Mouse (Mus musculus) hindbrain, embryonic 16.5 days (tissue): ENCODE results near the gene Ccdc93. TPM values are rescaled to one million over a fixed set of nuclear protein-coding genes. Genes with fewer than 3 reads are reported as not detected.

Source experiments
- ATAC-seq: fragments of 200-750 bp; cut with Nextera tagmentation; 2 replicates; pipeline ENCODE4 v1.8.0; 2017; ENCODE audit warnings: moderate TSS enrichment, moderate library complexity
- H3K27ac ChIP-seq: fragments of 300-500 bp; sonication (generic); 2 replicates; pipeline ENCODE4 v1.5.1; 2014; ENCODE audit warnings: low read depth, mild to moderate bottlenecking, control low read depth, low read length, moderate library complexity
- H3K27me3 ChIP-seq: fragments of 300-500 bp; sonication (generic); replicated peaks from 2 replicates; pipeline ENCODE4 v1.6.1; 2014; ENCODE audit warnings: low read length; ENCODE audit not compliant: control insufficient read depth, insufficient read depth
- H3K36me3 ChIP-seq: fragments of 300-500 bp; sonication (generic); 2 replicates; pipeline ENCODE4 v1.6.1; 2014; ENCODE audit warnings: mild to moderate bottlenecking, low read length, moderate library complexity, mixed read lengths; ENCODE audit not compliant: control insufficient read depth, insufficient read depth
- H3K4me1 ChIP-seq: fragments of 300-500 bp; sonication (generic); 2 replicates; pipeline ENCODE4 v1.6.1; 2014; ENCODE audit warnings: low read depth, low read length; ENCODE audit not compliant: control insufficient read depth, insufficient read depth
- H3K4me2 ChIP-seq: fragments of 300-500 bp; sonication (generic); 2 replicates; pipeline ENCODE4 v1.6.1; 2014; ENCODE audit warnings: mild to moderate bottlenecking, low read length, control low read depth, moderate library complexity
- H3K4me3 ChIP-seq: fragments of 300-500 bp; sonication (generic); 2 replicates; pipeline ENCODE4 v1.5.1; 2014; ENCODE audit warnings: mild to moderate bottlenecking, low read length, control low read depth, moderate library complexity
- H3K9ac ChIP-seq: fragments of 300-500 bp; sonication (generic); 2 replicates; pipeline ENCODE4 v1.6.1; 2014; ENCODE audit warnings: low read depth, mild to moderate bottlenecking, control low read depth, low read length, moderate library complexity
- H3K9me3 ChIP-seq: fragments of 300-500 bp; sonication (generic); 2 replicates; pipeline ENCODE4 v1.6.1; 2014; ENCODE audit warnings: mild to moderate bottlenecking, low read length, moderate library complexity; ENCODE audit not compliant: control insufficient read depth
- WGBS: fragments of 180-500 bp; shearing (Covaris S2); extraction: QIAGEN DNeasy Blood & Tissue Kit; methylation state at CpG from one replicate; pipeline ENCODE4 v1.1.7; 2014; 5-methylcytosine and 5-hydroxymethylcytosine counted together
- polyA plus RNA-seq: library from polyadenylated mRNA; unstranded; fragments of >200 nt; fragmentation: Nextera tagmentation; extraction: Ambion mirVana; gene quantifications from 2 replicates; pipeline ENCODE4 v1.2.1, GENCODE M21; 2015

The Ccdc93 gene
- polyA plus RNA-seq, 1 experiment from 2014 or later, result 11.7 TPM

DNA sequence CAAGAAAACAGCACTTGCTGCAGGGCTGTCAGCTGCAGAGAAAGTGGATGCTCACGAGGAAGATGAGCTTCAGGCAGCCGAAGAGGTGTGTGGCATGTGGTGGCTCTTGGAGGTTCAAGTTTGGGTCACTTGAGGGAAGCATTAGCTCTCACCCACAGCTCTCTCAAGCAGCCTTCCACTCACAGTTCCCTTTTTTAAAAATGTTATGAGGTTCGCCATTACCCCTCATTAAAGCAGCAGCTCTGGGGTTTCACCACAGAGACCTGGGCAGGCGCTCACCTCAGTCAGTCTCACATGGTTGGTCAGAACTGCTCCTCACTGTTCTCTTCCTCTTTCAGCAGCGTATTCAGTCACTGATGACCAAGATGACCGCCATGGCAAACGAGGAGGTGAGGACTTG is 31.0 kb downstream of the Ccdc93 start:
- 93% methylated on average over 7 of the region's 7 CpGs for WGBS
- Histone ChIP-seq H3K36me3 (peaks cover 10% of the 10 kb centered on the region), H3K4me2 (no peak overlapping the region), H3K27ac (no peak overlapping the region), H3K9ac (no peak overlapping the region), H3K4me1 (no peaks in the 10 kb centered on the region), H3K27me3 (no peaks in the 10 kb centered on the region), H3K4me3 (no peak overlapping the region), H3K9me3 (no peaks in the 10 kb centered on the region)
- no peak for ATAC-seq

DNA sequence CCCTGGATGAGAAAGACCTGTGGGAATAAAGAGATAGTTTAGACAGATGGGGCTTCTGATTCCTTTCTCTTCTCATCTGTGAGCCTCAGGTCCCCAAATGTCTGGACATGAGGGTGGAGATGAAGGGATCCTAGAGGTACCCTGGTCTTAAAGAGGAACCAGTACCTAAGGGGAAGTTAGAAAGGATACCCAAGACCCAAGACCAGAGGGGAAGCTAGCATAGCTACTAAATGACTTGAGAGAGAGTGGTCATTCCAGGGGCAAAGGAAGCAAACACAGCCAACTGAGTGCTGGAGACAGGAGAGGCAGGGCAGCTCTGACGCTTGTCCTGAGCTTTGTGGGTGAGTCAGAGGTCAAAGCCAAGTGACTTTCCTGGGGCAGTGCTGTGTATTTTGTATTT is 31.8 kb downstream of the Ccdc93 start:
- Histone ChIP-seq H3K27ac (no peak overlapping the region), H3K4me2 (no peak overlapping the region), H3K4me3 (no peak overlapping the region), H3K27me3 (no peaks in the 10 kb centered on the region), H3K9ac (no peak overlapping the region), H3K36me3 (peaks cover 6% of the 10 kb centered on the region; the same call in 1 of the 2 replicates), H3K4me1 (no peaks in the 10 kb centered on the region), H3K9me3 (no peaks in the 10 kb centered on the region)
- no peak for ATAC-seq
- WGBS, result 94% methylated on average over 1 of the region's 1 CpGs

DNA sequence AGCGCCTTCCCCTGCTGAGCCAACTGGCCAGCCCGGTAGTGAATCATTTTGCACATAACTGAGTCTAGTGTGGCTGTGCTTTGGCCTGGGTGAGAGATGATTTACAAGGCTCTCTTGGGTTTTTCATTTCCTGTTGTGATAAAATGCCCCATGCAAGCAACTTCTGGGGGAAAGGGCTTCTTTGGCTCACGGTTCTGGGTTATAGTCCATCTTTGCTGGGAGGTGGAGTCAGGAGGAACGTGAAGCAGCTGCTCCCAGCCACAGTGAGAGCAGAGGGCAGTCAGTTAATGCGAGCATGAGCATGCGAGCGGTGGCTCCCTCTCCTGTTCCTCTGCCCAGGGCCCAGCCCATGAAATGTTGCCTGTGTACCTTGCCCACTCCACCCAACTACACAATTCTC is 33.0 kb downstream of the Ccdc93 start:
- ATAC-seq, result no peak
- no peak overlapping the region for H3K27ac ChIP-seq
- no peaks in the 10 kb centered on the region for H3K9me3 ChIP-seq
- no peak overlapping the region for H3K4me2 ChIP-seq
- no peaks in the 10 kb centered on the region for H3K4me1 ChIP-seq
- H3K27me3 ChIP-seq, result no peaks in the 10 kb centered on the region
- 89% methylated on average over 7 of the region's 7 CpGs for WGBS
- H3K9ac ChIP-seq, result no peak overlapping the region
- peaks cover 6% of the 10 kb centered on the region; the same call in 1 of the 2 replicates for H3K36me3 ChIP-seq
- no peak overlapping the region for H3K4me3 ChIP-seq

DNA sequence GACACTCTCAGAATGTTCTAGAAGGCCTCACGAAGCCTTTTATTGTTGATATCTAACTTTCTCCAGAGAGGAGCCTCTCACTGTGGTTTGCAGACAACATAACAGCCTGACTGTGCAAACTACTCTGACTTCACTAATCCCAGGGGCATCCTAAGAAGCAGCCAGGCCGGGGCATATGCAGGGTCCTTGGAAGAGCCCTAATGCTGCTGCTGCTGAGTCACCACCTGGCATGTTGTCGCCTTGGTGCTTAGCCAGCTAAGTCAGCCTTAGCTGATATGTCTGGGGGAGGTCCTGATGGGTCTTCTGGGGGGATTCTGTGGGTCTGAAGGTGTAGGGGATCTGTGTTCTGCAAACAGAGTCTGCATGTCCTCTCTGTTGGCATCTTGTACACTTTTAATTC is 35.4 kb downstream of the Ccdc93 start:
- ATAC-seq, result no peak
- Histone ChIP-seq H3K27ac (no peak overlapping the region), H3K4me2 (no peak overlapping the region), H3K27me3 (no peaks in the 10 kb centered on the region), H3K4me1 (no peaks in the 10 kb centered on the region), H3K9ac (no peak overlapping the region), H3K36me3 (peaks cover 10% of the 10 kb centered on the region), H3K4me3 (no peak overlapping the region), H3K9me3 (no peaks in the 10 kb centered on the region)
- WGBS, result 77% methylated on average over 3 of the region's 3 CpGs

DNA sequence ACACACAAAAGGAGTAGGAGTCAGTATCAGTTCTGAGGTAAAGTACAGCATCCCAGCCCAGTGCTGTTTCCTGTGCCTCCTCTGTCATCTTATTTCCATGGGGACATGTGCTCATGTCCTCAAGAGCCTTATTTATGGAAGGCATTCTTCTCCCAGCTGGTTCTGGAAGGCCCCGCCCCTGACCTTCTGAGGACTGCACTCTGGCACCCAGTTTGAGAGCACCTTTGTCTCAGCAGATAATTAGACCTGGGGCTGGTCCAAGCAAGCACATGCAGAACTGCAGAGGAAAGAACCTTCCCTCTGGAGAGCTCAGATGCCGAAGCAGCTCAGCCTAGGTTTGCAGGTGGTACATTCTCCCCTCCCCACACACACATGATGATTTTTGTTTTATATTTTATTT is 37.4 kb downstream of the Ccdc93 start:
- Histone ChIP-seq H3K4me2 (no peak overlapping the region), H3K9ac (no peak overlapping the region), H3K4me1 (no peaks in the 10 kb centered on the region), H3K27me3 (no peaks in the 10 kb centered on the region), H3K4me3 (no peak overlapping the region), H3K36me3 (peaks cover 9% of the 10 kb centered on the region), H3K9me3 (no peaks in the 10 kb centered on the region), H3K27ac (no peak overlapping the region)
- WGBS, result 83% methylated on average over 2 of the region's 2 CpGs
- ATAC-seq, result no peak

DNA sequence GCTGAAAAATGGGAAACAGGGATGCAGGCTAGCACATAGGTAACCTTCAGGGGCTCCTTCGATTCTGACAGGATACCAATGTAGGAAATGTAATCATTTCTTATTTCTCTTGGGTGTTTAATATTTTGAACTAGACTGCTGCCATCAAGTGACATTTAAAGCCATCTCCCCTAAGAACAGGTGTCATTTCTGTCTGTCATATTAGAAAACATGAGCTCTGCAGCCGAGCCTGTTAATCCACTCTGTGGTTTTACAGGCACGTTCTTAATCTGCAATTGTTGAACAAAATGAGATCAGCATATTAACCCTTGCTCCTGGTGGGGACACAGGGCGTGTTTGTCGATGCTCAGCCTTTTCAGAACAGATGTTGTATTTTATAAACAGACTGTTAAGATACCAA is 40.7 kb downstream of the Ccdc93 start:
- no peak overlapping the region for H3K4me2 ChIP-seq
- WGBS, result 77% methylated on average over 5 of the region's 5 CpGs
- no peak overlapping the region for H3K9ac ChIP-seq
- no peaks in the 10 kb centered on the region for H3K27me3 ChIP-seq
- H3K9me3 ChIP-seq, result no peaks in the 10 kb centered on the region
- H3K36me3 ChIP-seq, result peaks cover 5% of the 10 kb centered on the region; the same call in 1 of the 2 replicates
- H3K27ac ChIP-seq, result no peak overlapping the region
- H3K4me1 ChIP-seq, result no peaks in the 10 kb centered on the region
- ATAC-seq, result no peak
- H3K4me3 ChIP-seq, result no peak overlapping the region

DNA sequence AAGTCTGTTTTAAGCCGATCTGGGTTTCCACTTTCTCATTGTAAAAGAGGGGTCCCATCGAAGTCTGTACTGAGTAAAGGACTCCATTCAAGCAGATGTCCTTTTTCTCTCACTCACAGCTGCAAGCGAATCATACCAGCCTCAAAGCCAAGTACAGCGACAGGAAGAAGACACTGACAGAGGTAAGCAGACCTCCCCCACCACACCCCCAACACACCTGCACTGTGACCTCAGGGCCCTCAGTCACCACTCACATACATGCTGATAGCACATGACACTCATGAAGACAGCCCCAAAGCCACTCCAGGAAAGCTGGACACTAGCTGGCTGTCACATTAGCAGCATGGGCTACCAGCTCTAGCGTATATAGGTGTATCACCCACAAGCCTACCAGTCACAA is 46.9 kb downstream of the Ccdc93 start:
- ATAC-seq, result no peak

DNA sequence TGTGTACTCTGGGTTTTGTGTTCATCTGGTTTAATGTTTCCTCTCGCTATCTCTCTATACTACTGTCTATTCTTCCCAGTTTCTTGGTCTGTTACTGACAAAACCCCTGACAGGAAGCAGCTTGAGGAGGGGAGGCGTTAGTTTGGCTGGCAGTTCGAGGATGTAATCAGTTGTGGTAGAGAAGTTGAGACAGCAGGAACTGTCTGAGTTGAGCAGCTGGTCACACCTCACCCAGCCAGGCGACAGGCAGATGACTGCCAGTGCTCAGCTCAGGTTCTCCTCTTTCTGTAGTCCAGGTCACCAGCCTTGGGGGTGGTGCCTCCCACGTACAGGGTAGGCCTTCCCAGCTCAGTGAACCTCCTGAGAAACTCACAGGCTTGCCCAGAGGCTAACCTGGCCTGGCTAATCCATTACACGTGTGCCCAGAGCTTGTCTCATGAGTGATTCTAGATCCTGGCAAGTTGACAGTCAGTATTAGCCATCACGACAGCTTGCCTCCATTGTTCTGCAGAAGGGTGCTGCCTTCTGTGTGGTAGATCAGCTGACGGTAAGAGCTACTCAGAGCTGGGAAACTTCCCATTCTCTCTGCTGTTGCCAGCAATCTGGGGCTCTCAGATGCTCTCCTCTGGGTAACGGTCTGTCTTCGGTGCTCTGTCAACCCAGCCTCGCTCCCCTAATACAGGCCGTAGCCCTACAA is 47.6 kb downstream of the Ccdc93 start:
- ATAC-seq, result 0 out of 2 replicates have a peak, but pooled peaks have one; percentile 30
- no peak overlapping the region for H3K4me3 ChIP-seq
- H3K9me3 ChIP-seq, result 0 out of 2 replicates have a peak, but pooled peaks cover 3% of the 10 kb centered on the region
- H3K9ac ChIP-seq, result no peak overlapping the region
- H3K27me3 ChIP-seq, result no peaks in the 10 kb centered on the region
- H3K27ac ChIP-seq, result no peak overlapping the region
- H3K4me1 ChIP-seq, result no peaks in the 10 kb centered on the region
- H3K36me3 ChIP-seq, result peaks cover 30% of the 10 kb centered on the region
- no peak overlapping the region for H3K4me2 ChIP-seq
- WGBS, result 83% methylated on average over 12 of the region's 12 CpGs

More for the DNA sequence above, 46.9 kb downstream of the Ccdc93 start:
- H3K36me3 ChIP-seq, result peaks cover 23% of the 10 kb centered on the region
- H3K4me1 ChIP-seq, result no peaks in the 10 kb centered on the region
- WGBS, result 92% methylated on average over 5 of the region's 5 CpGs
- no peak overlapping the region for H3K9ac ChIP-seq
- no peak overlapping the region for H3K4me3 ChIP-seq
- H3K27ac ChIP-seq, result no peak overlapping the region
- no peaks in the 10 kb centered on the region for H3K9me3 ChIP-seq
- H3K27me3 ChIP-seq, result no peaks in the 10 kb centered on the region
- H3K4me2 ChIP-seq, result no peak overlapping the region

DNA sequence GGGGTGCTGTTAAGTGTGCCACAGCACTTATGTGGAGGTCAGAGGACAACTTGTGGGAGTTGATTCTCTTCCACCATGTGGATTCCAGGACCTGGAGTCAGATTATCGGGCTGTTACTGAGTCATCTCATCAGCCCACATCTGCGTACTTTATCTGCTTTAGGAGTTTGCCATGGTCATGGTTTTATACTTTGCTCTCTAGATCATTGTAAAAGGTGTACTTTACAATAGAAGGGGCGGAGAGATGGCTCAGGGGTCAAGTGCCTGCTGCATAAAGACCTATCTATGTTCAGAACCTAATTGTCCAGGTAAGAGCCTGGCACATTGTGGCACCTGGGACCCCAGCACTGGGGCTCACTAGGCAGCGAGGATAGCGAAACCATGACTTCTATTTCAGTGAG is 48.6 kb downstream of the Ccdc93 start:
- Histone ChIP-seq H3K4me3 (no peak overlapping the region), H3K4me2 (no peak overlapping the region), H3K27me3 (no peaks in the 10 kb centered on the region), H3K4me1 (no peaks in the 10 kb centered on the region), H3K9ac (no peak overlapping the region), H3K36me3 (peaks cover 30% of the 10 kb centered on the region), H3K27ac (no peak overlapping the region), H3K9me3 (0 out of 2 replicates have a peak, but pooled peaks cover 3% of the 10 kb centered on the region)
- 99% methylated on average over 5 of the region's 5 CpGs for WGBS
- ATAC-seq, result no peak
